24 mouse cellular contexts compared by ENCODE assay signal in genomic region chr1:119355456-119355855, GRCm38 (mm10).
"Had no signal": no experiment of that assay in that cellular context is flagged by ENCODE, and none has a peak within 500 bp of the region (broad histone marks: within the 10 kb centered on the region; RNA-seq: fewer than 3 reads in every experiment).

No protein-coding gene starts in this region.

- H3K4me2 ChIP-seq: liver, embryonic 15.5 days; lung, embryonic 15.5 days; midbrain, embryonic 12.5 days; neural tube, embryonic 13.5 days; neural tube, embryonic 15.5 days had no signal

- H3K27ac ChIP-seq: liver, embryonic 15.5 days; lung, embryonic 15.5 days; macrophage; midbrain, embryonic 10.5 days; midbrain, embryonic 12.5 days; neural tube, embryonic 13.5 days; neural tube, embryonic 15.5 days had no signal

- H3K4me1 ChIP-seq: liver, embryonic 15.5 days; lung, embryonic 15.5 days; megakaryocyte, embryonic 14.5 days; midbrain, embryonic 10.5 days; midbrain, embryonic 12.5 days; neural tube, embryonic 13.5 days; neural tube, embryonic 15.5 days had no signal

- H3K36me3 ChIP-seq: liver, embryonic 15.5 days; lung, embryonic 15.5 days; midbrain, embryonic 10.5 days; midbrain, embryonic 12.5 days; neural tube, embryonic 13.5 days; neural tube, embryonic 15.5 days had no signal

- H3K4me3 ChIP-seq: liver, embryonic 15.5 days; lung, embryonic 15.5 days; megakaryocyte, embryonic 14.5 days; midbrain, embryonic 10.5 days; midbrain, embryonic 12.5 days; myocyte; neural tube, embryonic 13.5 days; neural tube, embryonic 15.5 days had no signal

- H3K27me3 ChIP-seq: liver, embryonic 15.5 days; lung, embryonic 15.5 days; megakaryocyte, embryonic 14.5 days; midbrain, embryonic 12.5 days; neural tube, embryonic 13.5 days; neural tube, embryonic 15.5 days had no signal

- DNase-seq: liver, postnatal 0 days; lung, adult 2 months; lung, postnatal 14 days; lung, postnatal 36 days; midbrain, embryonic 14.5 days; retina, postnatal 1 day; right cerebral cortex, adult 18-20 months; right cerebral cortex, postnatal 25 days; right cerebral cortex, postnatal 4 days; spleen, adult 18-20 months; thymus, adult 2 months; thymus, postnatal 25 days; thymus, postnatal 4 days had no signal

- H3K9ac ChIP-seq: liver, embryonic 15.5 days; liver, postnatal 0 days; lung, embryonic 15.5 days; midbrain, embryonic 12.5 days; neural tube, embryonic 13.5 days; neural tube, embryonic 15.5 days had no signal

- ATAC-seq: liver, postnatal 0 days; lung, postnatal 0 days; midbrain, embryonic 16.5 days had no signal

- H3K9me3 ChIP-seq: liver, embryonic 15.5 days; lung, embryonic 15.5 days; midbrain, embryonic 10.5 days; midbrain, embryonic 12.5 days; neural tube, embryonic 15.5 days had no signal
